Mouse (Mus musculus) gastrocnemius, postnatal 4 days (tissue): ENCODE measurements at regions not wholly inside any gene's neighbourhood (a gene's known extent, or its start where the extent isn't known, plus 50 kb on each side); places are given as distances from the start of the nearest gene placed in this dataset.

Source experiments
- DNase-seq, 2 experiments: peaks; one replicate each; pipeline ENCODE4 v3.0.0; 2021 to 2022; ENCODE audit warnings: low spot score in 2 of 2, mixed read lengths in 2 of 2

DNA sequence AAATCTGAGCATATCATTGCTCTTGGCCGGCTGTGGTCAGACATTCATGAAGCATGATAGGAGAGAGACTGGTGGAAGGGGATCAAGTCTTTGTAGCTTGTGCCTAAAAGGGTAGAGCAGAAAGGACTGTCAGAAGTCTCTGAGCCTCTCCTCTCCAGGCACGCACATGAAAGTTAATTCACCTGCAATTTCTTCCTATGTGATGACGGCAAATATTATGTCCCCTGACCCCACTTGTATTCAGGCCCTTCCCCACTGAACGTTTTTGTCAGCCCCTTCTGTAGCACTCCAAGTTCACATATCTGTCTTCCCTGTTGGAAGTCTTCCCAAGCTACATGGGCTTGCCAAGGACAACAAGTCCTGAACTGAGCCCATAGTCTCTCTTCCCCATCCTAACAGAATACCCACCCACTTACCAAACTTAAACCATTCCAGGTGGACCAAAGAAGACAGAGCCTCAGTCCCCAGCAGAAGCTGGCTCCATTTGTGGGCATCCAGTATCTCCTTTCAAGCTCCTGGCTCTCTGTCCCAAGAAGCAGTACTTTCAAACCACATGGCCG lies 719.3 kb downstream of the Tns3 start:
- no peak for DNase-seq

DNA sequence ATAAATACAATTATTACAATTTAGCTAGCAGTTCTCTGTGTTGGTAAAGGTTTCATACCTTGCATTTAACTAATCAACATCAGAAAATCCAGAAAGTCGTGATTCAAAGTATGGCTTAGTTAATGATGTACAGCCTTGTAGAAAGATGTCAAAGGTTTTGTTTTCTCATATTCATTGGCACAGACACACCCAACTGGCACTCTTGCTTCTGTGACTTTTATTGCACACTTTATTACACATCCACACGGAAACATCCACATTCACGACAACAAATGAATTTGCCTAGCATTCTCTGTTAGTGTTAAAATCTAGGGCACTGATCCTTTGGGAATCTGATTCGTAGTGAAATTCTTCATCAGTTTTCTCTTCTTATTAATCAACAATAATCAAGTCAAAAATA lies 720.0 kb downstream of the Tns3 start:
- no peak for DNase-seq

DNA sequence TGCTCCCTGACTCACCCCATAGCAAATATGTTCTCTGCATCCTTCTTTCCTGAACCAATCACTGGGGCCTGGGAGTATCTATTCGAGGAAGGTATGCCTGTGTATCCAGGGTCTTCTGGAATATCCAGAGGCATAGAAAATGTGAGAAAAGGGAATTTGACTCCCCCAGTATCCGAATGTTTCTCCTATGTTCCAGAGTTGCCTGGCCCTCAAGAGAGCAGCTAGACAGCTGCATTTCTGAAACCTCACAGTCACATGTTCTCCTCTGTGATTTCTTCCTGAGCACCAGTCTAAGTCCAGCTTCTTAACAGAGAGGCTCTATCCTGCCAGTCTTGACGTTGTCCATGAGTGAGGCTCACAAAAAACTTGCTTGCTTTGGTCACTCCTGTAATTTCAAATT lies 719.9 kb upstream of the Igfbp3 start:
- DNase-seq = no peak

DNA sequence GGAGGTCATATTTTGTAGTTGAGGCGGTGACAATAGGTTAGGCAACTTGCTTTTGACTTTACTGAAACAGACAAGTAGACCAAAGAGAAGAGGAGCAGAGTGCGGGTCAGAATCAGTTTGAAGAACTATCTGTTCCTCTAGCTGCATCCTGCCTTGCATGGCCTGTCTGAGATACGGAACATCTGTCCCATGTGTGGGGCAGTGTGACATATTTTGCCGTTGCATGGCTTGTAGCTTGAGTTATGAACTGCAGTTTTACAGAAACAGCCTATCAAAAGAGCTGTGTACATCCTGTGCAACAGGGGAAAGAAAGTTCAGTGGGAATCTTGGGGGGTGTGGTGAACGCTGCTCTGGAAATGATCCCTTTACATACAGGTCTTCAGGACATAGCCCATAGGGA lies 718.9 kb upstream of the Igfbp3 start:
- no peak for DNase-seq

DNA sequence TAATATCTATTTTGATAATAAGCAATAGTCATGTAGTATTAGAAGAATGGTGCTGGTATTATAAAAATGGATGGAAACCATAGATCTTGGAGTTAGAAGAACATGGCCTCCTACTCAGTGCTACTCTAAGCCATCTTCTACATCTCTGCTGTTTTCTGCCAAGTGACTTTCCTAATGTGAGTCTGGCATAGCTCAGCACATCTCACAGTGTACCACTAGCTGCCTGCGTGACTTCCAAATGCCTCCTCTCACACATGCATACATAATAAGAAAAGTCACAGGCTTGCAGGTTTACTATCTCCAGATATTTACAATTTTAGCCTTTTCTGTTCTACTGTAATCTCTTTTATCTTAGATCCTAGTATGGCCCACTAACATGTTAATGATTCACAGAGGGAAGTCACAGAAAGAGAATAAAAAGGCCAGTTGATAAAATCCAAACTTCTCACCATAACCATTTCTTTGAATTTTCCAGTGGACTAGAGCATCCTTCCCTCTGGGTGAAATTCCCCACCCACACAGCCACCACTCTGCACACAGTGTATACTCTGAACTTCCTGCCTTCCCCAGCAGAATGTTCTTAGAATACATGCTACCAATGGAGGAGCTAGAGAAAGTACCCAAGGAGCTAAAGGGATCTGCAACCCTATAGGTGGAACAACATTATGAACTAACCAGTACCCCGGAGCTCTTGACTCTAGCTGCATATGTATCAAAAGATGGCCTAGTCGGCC lies 717.5 kb upstream of the Igfbp3 start:
- no peak for DNase-seq

GRCm38 (mm10) chr11:7927676-7928075 lies 714.0 kb upstream of the Igfbp3 start:
- DNase-seq = no peak

GRCm38 (mm10) chr11:7912036-7912435 lies 698.3 kb upstream of the Igfbp3 start:
- no peak for DNase-seq

- DNase-seq = no peak
Observed at GRCm38 (mm10) chr11:7900266-7900665, 686.5 kb upstream of the Igfbp3 start.

DNA sequence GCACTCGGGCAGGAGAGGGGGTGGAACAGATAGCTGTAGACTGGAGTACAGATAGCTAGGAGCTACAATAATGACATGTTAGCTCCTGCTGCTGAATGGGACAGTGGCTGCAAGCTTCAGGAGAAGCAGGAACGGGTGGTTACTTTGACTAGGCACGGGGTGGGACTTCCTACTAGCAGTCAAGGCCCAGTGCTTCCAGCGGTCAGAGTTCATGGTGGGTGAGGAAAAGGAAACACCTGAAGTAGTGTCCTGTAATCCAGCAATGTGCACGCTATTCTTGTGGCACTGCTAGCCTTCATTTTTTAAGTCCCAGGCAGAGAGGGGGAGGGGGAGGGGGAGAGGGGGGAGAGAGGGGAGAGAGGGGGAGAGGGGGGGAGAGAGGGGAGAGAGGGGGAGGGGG lies 684.5 kb upstream of the Igfbp3 start:
- DNase-seq = no peak

DNA sequence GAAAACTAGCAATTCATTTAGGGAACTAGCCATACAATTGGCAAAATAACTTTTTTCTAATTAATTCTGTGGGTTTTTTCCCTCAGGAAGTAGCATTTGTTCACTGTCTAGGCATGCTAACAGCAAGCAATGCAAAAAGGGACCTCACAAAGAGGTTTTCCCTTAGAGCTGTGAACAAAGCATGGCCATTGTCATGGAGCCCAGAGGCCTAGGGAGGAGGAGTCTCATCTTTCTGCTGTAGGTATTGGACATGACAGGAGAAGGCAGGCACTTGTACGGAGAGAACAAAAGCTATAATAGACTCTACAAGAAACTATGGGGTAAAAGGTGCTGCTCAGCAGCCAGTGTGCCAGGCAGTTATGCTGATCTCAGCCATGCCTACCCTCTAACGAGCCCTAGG lies 666.8 kb upstream of the Igfbp3 start:
- DNase-seq = no peak

- no peak for DNase-seq
Observed at GRCm38 (mm10) chr11:7864116-7864515, 650.4 kb upstream of the Igfbp3 start.

- no peak for DNase-seq
Observed at GRCm38 (mm10) chr11:7863711-7864110, 650.0 kb upstream of the Igfbp3 start.

DNA sequence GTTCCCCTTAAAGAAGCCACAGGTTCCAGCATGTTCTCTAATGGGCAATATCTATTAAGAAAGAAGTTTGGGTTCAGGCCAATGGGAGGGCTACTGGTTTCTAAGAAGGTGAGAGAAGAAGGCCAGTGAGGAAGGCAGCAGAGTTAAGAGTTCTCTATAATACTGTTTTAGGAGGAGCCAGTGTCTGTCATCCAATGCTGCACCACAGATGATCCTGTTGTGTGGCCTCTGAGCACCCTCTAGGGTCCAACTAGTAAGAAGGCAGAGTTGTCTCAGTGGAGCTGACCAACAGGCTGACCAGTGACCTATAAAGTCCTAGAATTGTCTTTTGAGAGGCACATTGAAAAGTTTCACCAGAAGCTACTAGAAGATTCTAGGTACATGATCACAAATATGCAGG lies 648.8 kb upstream of the Igfbp3 start:
- DNase-seq = no peak

DNA sequence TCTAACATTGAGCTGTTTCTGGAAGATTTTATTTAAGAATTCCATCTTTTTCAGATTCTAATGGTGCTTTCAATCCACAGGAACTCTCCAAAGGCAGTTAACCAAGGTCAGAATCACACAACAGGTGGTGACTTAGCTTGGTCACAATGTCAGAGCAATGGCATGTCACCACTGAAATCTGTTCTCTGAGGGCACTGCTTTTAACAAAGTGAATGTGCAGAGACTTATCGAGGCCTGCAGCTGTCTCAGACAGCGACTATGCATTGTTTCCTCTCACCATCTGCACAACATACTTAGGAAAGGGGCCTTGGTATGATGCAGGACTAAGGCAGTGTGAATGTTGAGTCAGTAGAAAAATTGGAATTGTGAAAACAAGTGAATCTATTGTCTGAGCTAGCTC lies 638.9 kb upstream of the Igfbp3 start:
- DNase-seq = no peak

GRCm38 (mm10) chr11:7838311-7839237 lies 624.9 kb upstream of the Igfbp3 start:
- no peak for DNase-seq

DNA sequence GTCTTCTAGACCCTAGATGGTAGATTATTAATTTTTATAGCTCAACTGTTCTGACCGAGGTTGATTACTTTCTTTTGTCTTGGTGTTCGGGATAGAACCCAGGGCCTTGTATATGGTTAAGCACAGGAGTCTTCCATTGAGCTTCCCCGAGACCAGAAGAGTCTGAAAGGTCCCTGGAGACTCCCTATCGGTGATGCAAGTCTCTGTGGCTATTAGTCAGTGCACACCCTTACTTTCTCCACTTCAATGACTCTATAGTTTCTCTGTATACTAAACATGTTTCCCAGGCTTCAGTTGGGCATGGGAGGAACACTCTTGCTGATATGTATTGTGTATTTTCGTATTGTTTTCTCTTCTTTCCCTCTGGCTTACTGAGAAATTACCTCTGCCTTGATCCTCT lies 623.8 kb upstream of the Igfbp3 start:
- no peak for DNase-seq

DNA sequence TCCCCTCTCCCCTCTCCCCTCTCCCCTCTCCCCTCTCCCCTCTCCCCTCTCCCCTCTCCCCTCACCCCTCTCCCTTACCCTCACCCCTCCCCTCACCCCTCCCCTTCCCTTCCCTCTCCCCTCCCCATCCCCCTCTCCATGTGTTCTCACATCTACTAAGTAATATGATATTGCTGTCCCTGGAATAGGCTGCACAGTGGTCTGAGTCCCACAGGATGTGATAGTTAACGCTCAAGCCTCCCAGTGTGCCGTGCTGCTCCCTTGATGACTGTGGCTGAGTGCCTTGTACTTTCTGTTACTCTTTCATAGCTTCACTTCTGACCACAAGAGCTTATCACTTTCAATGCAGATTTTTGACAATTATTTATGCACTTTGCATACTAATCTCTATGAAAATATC lies 620.4 kb upstream of the Igfbp3 start:
- DNase-seq = no peak

GRCm38 (mm10) chr11:7832376-7832775 lies 618.7 kb upstream of the Igfbp3 start:
- no peak for DNase-seq

DNA sequence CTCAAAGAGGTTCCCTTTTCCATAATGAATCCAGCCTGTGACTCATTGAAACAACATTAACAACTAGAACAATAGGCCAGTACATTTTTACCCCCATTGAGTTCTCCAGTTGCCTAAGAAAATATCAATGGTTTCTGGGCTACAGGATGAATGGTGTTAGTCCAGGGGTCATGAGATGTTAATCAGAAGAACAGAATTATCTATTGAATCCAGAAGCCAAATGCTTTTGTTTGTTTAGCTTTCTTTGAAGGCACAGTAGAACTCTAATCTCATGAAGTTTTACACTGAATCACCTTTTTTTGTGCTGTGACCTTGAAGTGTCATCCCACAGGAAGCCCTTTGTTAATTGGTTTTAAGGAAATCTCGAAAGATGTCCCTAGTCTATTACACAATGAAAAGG lies 616.0 kb upstream of the Igfbp3 start:
- DNase-seq = no peak

DNA sequence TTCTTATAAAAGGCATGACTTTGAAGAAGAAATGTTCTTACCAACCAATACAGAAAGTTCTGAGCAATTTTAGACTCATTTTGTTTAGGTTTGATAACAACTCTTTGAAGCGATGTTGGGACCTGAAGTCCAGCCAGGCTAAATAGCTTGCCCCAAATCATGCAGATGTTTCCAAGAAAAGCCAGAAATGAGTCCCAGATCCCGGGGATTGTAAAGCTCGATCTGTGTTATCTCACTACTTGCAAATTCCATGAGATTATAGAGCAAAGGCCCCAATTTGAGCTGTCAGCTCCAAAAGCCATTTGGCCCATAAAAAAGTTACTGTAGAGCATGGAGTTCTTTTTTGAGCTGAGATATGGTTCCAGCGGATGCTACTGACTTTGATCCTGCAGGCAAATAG lies 614.3 kb upstream of the Igfbp3 start:
- no peak for DNase-seq

- DNase-seq = no peak
Observed at GRCm38 (mm10) chr11:7827402-7827801, 613.7 kb upstream of the Igfbp3 start.

- DNase-seq = no peak
Observed at GRCm38 (mm10) chr11:7815750-7816149, 602.0 kb upstream of the Igfbp3 start.
